Mouse (Mus musculus) ES-E14 (cell line): Measurements from ENCODE around the gene 4931408C20Rik.

Experiments
- CHD2 ChIP-seq: IDR thresholded peaks from 2 replicates; pipeline ENCODE4 v1.6.1; 2014; ENCODE audit warnings: mild to moderate bottlenecking, low read depth, low read length, inconsistent platforms
- MAFK ChIP-seq: IDR thresholded peaks from 2 replicates; pipeline ENCODE4 v1.6.1; 2014; ENCODE audit warnings: mild to moderate bottlenecking, low read depth, low read length, inconsistent platforms; ENCODE audit not compliant: insufficient read depth
- ZC3H11A ChIP-seq: IDR thresholded peaks from 2 replicates; pipeline ENCODE4 v1.6.1; 2012; ENCODE audit warnings: low read depth, mild to moderate bottlenecking, inconsistent platforms, low read length, borderline replicate concordance
- ZNF384 ChIP-seq: IDR thresholded peaks from 2 replicates; pipeline ENCODE4 v1.6.1; 2012; ENCODE audit warnings: low read depth, low read length, inconsistent platforms

- TF ChIP-seq ZC3H11A (no peak), ZNF384 (no peak), CHD2 (no peak), MAFK (no peak)
Observed at GRCm38 (mm10) chr1:26649704-26650388, 37.4 kb downstream of the 4931408C20Rik start.
